Mouse (Mus musculus) embryonic stem cell, embryonic (primary cell): ENCODE measurements at regions not wholly inside any gene's neighbourhood (a gene's known extent, or its start where the extent isn't known, plus 50 kb on each side); places are given as distances from the start of the nearest gene placed in this dataset.

Experiments used
- CTCF ChIA-PET, 4 experiments: fragments of 300-600 bp in 2 of 4; fragments of 350-600 bp in 2 of 4; sonication (Branson Sonifier 250); formaldehyde crosslinking; loops; one replicate each; lab custom pipeline; 2022; ENCODE audit warnings: inconsistent platforms in 2 of 4; lab: Charles Lee
- POLR2A ChIA-PET, 4 experiments: fragments of 300-600 bp in 2 of 4; fragments of 350-600 bp in 2 of 4; sonication (Branson Sonifier 250); formaldehyde crosslinking; loops; one replicate each; lab custom pipeline; 2022; ENCODE audit warnings: antibody characterized with exemption in 4 of 4, inconsistent platforms in 1 of 4; lab: Charles Lee

DNA sequence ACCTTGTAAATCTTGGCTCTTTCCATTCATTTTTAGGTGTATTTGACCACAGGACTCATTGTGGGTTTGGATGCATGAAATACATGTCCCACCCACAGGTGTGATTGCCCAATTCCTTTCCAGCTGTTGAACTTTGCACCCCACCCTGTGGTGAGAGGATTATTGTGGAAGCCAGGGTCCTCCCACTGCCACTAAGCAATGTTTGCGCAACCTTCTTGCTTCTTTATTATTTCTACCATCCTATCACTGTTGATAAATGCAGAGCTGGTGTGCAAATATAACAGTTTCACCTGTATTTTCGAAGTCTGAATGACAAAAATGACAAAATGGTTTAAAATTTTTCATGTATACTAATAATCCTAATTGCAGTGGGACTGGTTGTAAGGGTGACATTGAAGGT lies 315.9 kb upstream of the Vwc2 start:
- POLR2A ChIA-PET: no interaction called here
- CTCF ChIA-PET: no interaction called here

DNA sequence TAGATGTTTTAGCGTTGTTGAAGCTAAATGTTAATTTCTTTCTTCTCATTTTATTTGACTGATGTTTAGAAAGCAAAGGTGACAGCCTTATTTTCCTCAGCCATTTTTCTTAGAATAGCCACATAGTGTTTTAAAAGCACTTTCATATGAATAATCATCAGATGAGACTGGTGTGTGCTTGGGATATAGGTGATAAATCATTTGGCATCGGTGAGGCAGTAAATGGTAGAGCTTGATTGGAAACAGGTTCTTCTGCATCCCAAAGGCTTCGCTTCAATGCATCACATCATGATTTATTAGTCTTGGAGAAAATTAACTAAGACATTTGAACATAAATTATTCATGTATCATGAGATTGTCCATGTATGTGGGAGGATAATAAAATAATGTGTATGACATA lies 273.8 kb upstream of the Vwc2 start:
- CTCF ChIA-PET: interaction anchor here in 1 of 4 experiments (0.6 kb wide), 1 partner anchor 761 kb away, joined by 3 read pairs; no protein-coding TSS in a partner anchor
- POLR2A ChIA-PET: no interaction called here

DNA sequence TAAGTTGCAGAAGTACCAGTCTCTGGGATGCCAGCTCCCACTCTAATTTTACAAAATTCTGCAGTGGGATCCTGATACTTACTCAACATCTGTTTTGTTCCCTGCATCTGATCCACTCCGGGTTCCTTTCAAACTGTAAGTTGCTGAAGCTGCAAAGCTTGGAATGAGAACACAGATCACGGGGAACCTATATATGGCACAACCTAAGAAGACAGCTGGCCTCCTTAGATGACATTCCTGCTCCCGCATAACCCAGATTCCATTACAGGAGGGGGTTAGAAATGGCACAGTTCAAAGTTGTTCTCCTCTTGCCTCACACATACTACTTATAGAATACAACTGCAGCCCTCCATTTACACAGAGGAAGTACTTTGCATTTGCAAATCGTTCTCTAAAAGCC lies 272.9 kb upstream of the Vwc2 start:
- CTCF ChIA-PET: no interaction called here

DNA sequence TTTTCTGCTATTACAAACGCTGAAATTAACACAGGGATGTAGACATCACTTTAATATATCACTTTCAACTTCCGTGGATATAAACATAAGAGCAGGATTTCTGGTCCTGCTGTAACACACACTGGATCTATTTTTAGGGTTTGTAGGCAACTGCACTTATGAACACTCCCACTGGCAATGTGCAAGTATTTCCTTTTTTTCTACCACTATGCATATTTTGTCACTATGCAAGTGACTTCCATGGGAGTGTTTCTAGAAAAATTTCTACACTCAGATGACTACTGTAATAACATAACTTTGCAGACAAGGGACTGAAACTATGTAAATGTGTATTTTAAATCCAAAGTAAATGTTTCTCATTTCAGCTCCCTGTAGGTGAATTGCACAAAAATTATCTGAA lies 241.8 kb upstream of the Vwc2 start:
- POLR2A ChIA-PET: interaction anchor here in 1 of 4 experiments (0.7 kb wide), 1 partner anchor 1501 kb away, joined by 3 read pairs; no protein-coding TSS in a partner anchor

More for the DNA sequence above, 272.9 kb upstream of the Vwc2 start:
- POLR2A ChIA-PET: no interaction called here

DNA sequence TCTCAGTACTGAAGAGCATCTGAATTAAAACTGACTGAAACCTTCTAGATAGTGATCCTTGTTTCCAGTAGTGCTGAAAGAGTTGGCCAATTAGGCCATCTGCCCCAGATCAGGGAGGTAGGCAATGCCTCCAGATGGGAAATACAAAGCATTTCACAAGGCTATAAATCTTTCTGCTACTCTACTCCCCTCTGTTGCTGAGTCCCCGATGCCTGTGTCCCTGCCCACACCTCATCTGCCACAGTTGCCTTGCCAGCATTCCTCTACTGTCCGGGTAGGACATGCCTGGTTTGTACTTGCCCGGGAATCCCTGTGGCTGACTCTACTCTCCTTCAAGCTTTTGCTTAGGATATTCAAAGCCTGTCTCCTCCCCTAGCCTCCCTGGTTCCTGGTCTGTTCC lies 220.7 kb upstream of the Vwc2 start:
- POLR2A ChIA-PET: no interaction called here
- CTCF ChIA-PET: no interaction called here

More for the DNA sequence above, 241.8 kb upstream of the Vwc2 start:
- CTCF ChIA-PET: no interaction called here

DNA sequence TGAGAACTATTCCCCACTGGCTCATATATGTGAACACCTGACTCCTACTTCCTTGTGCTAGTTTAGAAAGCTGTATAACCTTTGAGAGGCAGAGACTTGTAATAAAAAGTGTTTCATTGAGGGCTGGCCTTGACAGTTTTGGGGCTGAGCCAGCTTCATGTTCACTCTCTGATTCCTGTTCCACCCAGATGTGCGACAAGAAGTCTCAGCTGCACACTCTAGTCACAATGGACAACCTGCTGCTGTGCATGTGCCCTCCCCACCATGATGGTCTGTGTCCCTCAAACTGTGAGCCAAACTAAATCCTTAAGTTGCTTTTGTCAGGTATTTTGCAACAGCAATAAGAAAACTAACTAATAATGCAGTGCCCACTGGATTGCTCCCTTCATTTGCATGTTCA lies 190.0 kb upstream of the Vwc2 start:
- CTCF ChIA-PET: no interaction called here
- POLR2A ChIA-PET: no interaction called here

DNA sequence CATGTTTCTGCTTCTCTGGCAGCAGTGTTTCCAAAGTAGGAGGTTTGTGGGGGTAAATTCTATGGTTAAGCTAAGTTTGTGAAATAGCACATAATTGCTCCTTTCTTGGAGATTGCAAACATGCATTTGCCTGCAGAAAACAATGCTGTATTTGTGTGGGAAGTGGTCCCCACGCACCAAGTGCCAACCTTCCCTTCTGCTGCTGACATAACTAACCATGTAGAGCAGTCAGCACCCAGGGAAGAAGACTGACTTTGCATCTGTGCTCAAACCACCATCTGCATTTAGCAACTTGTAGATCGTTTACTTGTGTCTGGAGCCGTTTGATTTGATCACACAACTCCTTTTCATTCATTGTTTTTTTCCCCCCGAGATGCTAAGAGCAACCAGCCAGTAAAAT lies 161.1 kb upstream of the Vwc2 start:
- ChIA-PET CTCF (no interaction called here), POLR2A (no interaction called here)
